In the genomic region with DNA sequence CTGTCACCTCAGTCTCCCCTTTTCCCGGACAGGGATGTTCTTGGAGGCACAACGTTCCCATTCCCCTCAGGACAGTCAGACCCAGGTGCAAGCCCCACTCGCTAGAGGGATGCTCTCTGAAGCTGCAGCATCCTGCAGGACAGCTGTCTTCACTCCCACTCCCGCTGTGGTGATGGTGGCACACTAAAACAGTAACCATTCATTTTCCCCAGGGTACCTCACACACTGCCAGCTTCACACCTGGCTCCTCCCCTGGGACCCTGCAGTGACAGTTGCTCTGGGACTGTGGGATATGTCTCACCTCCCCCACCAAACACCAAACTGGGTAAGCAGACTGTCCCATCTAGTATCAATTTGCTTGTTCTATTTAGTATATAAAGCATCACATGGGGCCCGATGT, we compare ENCODE assay signal across 8 mouse cellular contexts. TPM values are rescaled to one million over a fixed set of nuclear protein-coding genes. Genes with fewer than 3 reads are reported as not detected.
DNase-seq lines count a peak whose midpoint lies in the region; ATAC-seq and TF ChIP-seq lines count a peak whose summit lies in the region.

No protein-coding gene starts in this region.

- peaks cover 56% of the 10 kb centered on the region for H3K36me3 ChIP-seq in megakaryocyte, embryonic 14.5 days (replicated peaks; ENCODE audit: low read length)
- peaks cover 72% of the 10 kb centered on the region for H3K36me3 ChIP-seq in limb, embryonic 10.5 days
- peaks cover 18% of the 10 kb centered on the region for H3K36me3 ChIP-seq in splenic B cell, adult 2 months (ENCODE audit: control insufficient read depth, insufficient read depth, low read length, poor library complexity, severe bottlenecking)

- no peak for ATAC-seq in megakaryocyte, adult 5-6 weeks (ENCODE audit: poor library complexity, severe bottlenecking)

- peak overlapping the region; percentile 98 for H3K4me3 ChIP-seq in megakaryocyte, embryonic 14.5 days (replicated peaks)
- peak overlapping the region; percentile 65 for H3K4me3 ChIP-seq in embryonic fibroblast, embryonic 13.5 days (ENCODE audit: insufficient read depth, low read length)
- H3K4me3 ChIP-seq in limb, embryonic 10.5 days: peak overlapping the region; percentile 71

- TF ChIP-seq CTCF in embryonic fibroblast, embryonic 13.5 days (IDR thresholded peaks at IDR 0.05; ENCODE audit: borderline replicate concordance, insufficient read depth, low read length): no peak

- H3K27ac ChIP-seq in embryonic fibroblast, embryonic 13.5 days (ENCODE audit: insufficient read depth, low read length): no peak overlapping the region
- H3K27ac ChIP-seq in limb, embryonic 10.5 days: peak overlapping the region; percentile 88

- no peaks in the 10 kb centered on the region for H3K27me3 ChIP-seq in megakaryocyte, embryonic 14.5 days (replicated peaks)
- no peaks in the 10 kb centered on the region for H3K27me3 ChIP-seq in limb, embryonic 10.5 days (ENCODE audit: low read depth, poor library complexity, severe bottlenecking)
- no peaks in the 10 kb centered on the region for H3K27me3 ChIP-seq in splenic B cell, adult 2 months (ENCODE audit: control insufficient read depth, insufficient read depth, low read length, poor library complexity, severe bottlenecking)

- H3K4me1 ChIP-seq in megakaryocyte, embryonic 14.5 days: peaks cover 47% of the 10 kb centered on the region
- no peaks in the 10 kb centered on the region for H3K4me1 ChIP-seq in embryonic fibroblast, embryonic 13.5 days (ENCODE audit: control insufficient read depth, insufficient read depth, low read length)
- peaks cover 18% of the 10 kb centered on the region for H3K4me1 ChIP-seq in limb, embryonic 10.5 days

- H3K9me3 ChIP-seq in megakaryocyte, embryonic 14.5 days: no peaks in the 10 kb centered on the region
- no peaks in the 10 kb centered on the region for H3K9me3 ChIP-seq in limb, embryonic 10.5 days (replicated peaks)

- 22% methylated on average over 5 of the region's 5 CpGs for WGBS in limb, embryonic 10.5 days

- TF ChIP-seq POLR2A in embryonic fibroblast, embryonic 13.5 days (IDR thresholded peaks at IDR 0.05; ENCODE audit: low read depth, low read length): no peak

- DNase-seq in limb, embryonic 10.5 days (ENCODE audit: low spot score): no peak
- peak; percentile 57 for DNase-seq in splenic B cell, adult 2 months (ENCODE audit: low read depth, low spot score)
- no peak for DNase-seq in retina, postnatal 1 day
- no peak for DNase-seq in MN1 (ENCODE audit: low spot score)
- DNase-seq in layer of hippocampus, postnatal 36 days: no peak

RNA-seq across cellular contexts. Expression of a gene that starts 0.9 kb away (rescaled TPM):
- 61.8 and 199 TPM in 2 replicates for polyA plus RNA-seq in megakaryocyte, embryonic 14.5 days (2012; ENCODE audit: insufficient read depth, low replicate concordance)
- total RNA-seq in megakaryocyte, adult 5-6 weeks (2015): 36.1 and 44.3 TPM in 2 replicates
- total RNA-seq in megakaryocyte, adult 5-6 weeks (2017): 39.4 and 48.4 TPM in 2 replicates
- polyA plus RNA-seq in embryonic fibroblast, embryonic 13.5 days (2011; ENCODE audit: insufficient read length, low read depth, missing spikeins): 21.1 and 23.7 TPM in 2 replicates
- 175 and 184 TPM in 2 replicates for polyA plus RNA-seq in limb, embryonic 10.5 days (2016; fragmentation: Nextera tagmentation; extraction: Ambion mirVana)
- total RNA-seq in layer of hippocampus, postnatal 36 days (2021): 1 to 10 TPM; 6.2 to 8.7 TPM

RNA-seq across cellular contexts. Expression of a gene that starts 6.0 kb away (rescaled TPM):
- 269 and 455 TPM in 2 replicates for polyA plus RNA-seq in megakaryocyte, embryonic 14.5 days (2012; ENCODE audit: insufficient read depth, low replicate concordance)
- 47.4 and 51.5 TPM in 2 replicates for total RNA-seq in megakaryocyte, adult 5-6 weeks (2015)
- 50.7 and 70.7 TPM in 2 replicates for total RNA-seq in megakaryocyte, adult 5-6 weeks (2017)
- polyA plus RNA-seq in embryonic fibroblast, embryonic 13.5 days (2011; ENCODE audit: insufficient read length, low read depth, missing spikeins): 55.1 and 58.4 TPM in 2 replicates
- 74.5 and 82.2 TPM in 2 replicates for polyA plus RNA-seq in limb, embryonic 10.5 days (2016; fragmentation: Nextera tagmentation; extraction: Ambion mirVana)
- 10 to 100 TPM; 58.7 to 62.1 TPM for total RNA-seq in layer of hippocampus, postnatal 36 days (2021)

RNA-seq across cellular contexts. Expression of a gene that starts 15.9 kb away (rescaled TPM):
- polyA plus RNA-seq in megakaryocyte, embryonic 14.5 days (2012; ENCODE audit: insufficient read depth, low replicate concordance): 0.64 and 1.2 TPM in 2 replicates
- total RNA-seq in megakaryocyte, adult 5-6 weeks (2015): 3.2 and 3.8 TPM in 2 replicates
- total RNA-seq in megakaryocyte, adult 5-6 weeks (2017): 4.1 and 6.4 TPM in 2 replicates
- polyA plus RNA-seq in embryonic fibroblast, embryonic 13.5 days (2011; ENCODE audit: insufficient read length, low read depth, missing spikeins): not detected in 2 replicates
- polyA plus RNA-seq in limb, embryonic 10.5 days (2016; fragmentation: Nextera tagmentation; extraction: Ambion mirVana): 0.20 TPM in 1 of 2 replicates, not detected in the other
- under 1 TPM in 1 of 2 experiments, not detected in 1; 0.13 TPM for total RNA-seq in layer of hippocampus, postnatal 36 days (2021)

RNA-seq across cellular contexts. Expression of a gene that starts 23.3 kb away (rescaled TPM):
- 0.09 TPM in 1 of 2 replicates, not detected in the other for polyA plus RNA-seq in megakaryocyte, embryonic 14.5 days (2012; ENCODE audit: insufficient read depth, low replicate concordance)
- not detected in 2 replicates for total RNA-seq in megakaryocyte, adult 5-6 weeks (2015)
- not detected in 2 replicates for total RNA-seq in megakaryocyte, adult 5-6 weeks (2017)
- polyA plus RNA-seq in embryonic fibroblast, embryonic 13.5 days (2011; ENCODE audit: insufficient read length, low read depth, missing spikeins): not detected in 2 replicates
- polyA plus RNA-seq in limb, embryonic 10.5 days (2016; fragmentation: Nextera tagmentation; extraction: Ambion mirVana): 0.05 and 0.11 TPM in 2 replicates
- total RNA-seq in layer of hippocampus, postnatal 36 days (2021): under 1 TPM in 1 of 2 experiments, not detected in 1; 0.12 TPM

RNA-seq across cellular contexts. Expression of a gene that starts 24.5 kb away (rescaled TPM):
- polyA plus RNA-seq in megakaryocyte, embryonic 14.5 days (2012; ENCODE audit: insufficient read depth, low replicate concordance): 2.4 and 14.1 TPM in 2 replicates
- total RNA-seq in megakaryocyte, adult 5-6 weeks (2015): 473 and 485 TPM in 2 replicates
- total RNA-seq in megakaryocyte, adult 5-6 weeks (2017): 207 and 235 TPM in 2 replicates
- polyA plus RNA-seq in embryonic fibroblast, embryonic 13.5 days (2011; ENCODE audit: insufficient read length, low read depth, missing spikeins): not detected in 2 replicates
- polyA plus RNA-seq in limb, embryonic 10.5 days (2016; fragmentation: Nextera tagmentation; extraction: Ambion mirVana): 0.14 and 0.20 TPM in 2 replicates
- total RNA-seq in layer of hippocampus, postnatal 36 days (2021): under 1 TPM in 1 of 2 experiments, not detected in 1; 0.25 TPM
